Mouse (Mus musculus): Measurements from ENCODE around the gene Dusp1. TPM values are rescaled to one million over a fixed set of nuclear protein-coding genes. Genes with fewer than 3 reads are reported as not detected.

The Dusp1 gene
- polyA plus RNA-seq, 1 experiment from 2014 or later = 34.6 TPM

- Histone ChIP-seq H3K9me3 (no peaks in the 10 kb centered on the region), H3K9ac (no peak overlapping the region), H3K4me2 (no peak overlapping the region), H3K4me3 (no peak overlapping the region), H3K36me3 (no peaks in the 10 kb centered on the region), H3K27me3 (no peaks in the 10 kb centered on the region), H3K4me1 (replicated peaks) (no peaks in the 10 kb centered on the region), H3K27ac (replicated peaks) (no peak overlapping the region)
- ATAC-seq (ENCODE audit: low FRiP score, low read depth) = no peak
- WGBS = 89% methylated on average over 8 of the region's 8 CpGs
Measured at GRCm38 (mm10) chr17:26488711-26489403, 73.1 kb downstream of the Dusp1 start.

GRCm38 (mm10) chr17:26487917-26488316, 74.0 kb downstream of the Dusp1 start:
- Histone ChIP-seq H3K4me1 (replicated peaks) (no peaks in the 10 kb centered on the region), H3K36me3 (no peaks in the 10 kb centered on the region), H3K27me3 (no peaks in the 10 kb centered on the region), H3K9ac (no peak overlapping the region), H3K9me3 (no peaks in the 10 kb centered on the region), H3K4me2 (no peak overlapping the region), H3K27ac (replicated peaks) (no peak overlapping the region), H3K4me3 (no peak overlapping the region)
- WGBS = 93% methylated on average over 4 of the region's 4 CpGs
- no peak for ATAC-seq (ENCODE audit: low FRiP score, low read depth)

DNA sequence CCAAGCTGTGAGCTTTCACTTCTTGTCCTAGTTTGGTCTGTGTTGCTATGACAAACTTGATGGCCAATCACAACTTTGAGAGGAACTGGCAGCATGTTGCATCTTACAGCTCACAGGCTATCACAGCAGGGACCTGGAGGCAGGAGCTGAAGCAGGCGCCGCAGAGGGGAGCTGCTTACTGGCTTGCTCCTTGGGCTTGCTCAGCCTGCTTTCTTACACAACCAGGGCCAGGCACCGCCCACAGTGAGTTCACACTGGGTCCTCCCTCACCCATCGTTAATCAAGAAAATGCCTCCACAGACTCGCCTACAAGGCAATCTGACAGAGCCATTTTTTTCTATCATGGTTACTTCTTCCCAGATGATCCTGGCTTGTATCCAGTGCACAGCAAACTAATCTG, 74.7 kb downstream of the Dusp1 start:
- no peaks in the 10 kb centered on the region for H3K9me3 ChIP-seq
- H3K4me3 ChIP-seq = no peak overlapping the region
- H3K36me3 ChIP-seq = no peaks in the 10 kb centered on the region
- 59% methylated on average over 5 of the region's 5 CpGs for WGBS
- no peak for ATAC-seq (ENCODE audit: low FRiP score, low read depth)
- H3K9ac ChIP-seq = no peak overlapping the region
- no peak overlapping the region for H3K27ac ChIP-seq (replicated peaks)
- H3K27me3 ChIP-seq = no peaks in the 10 kb centered on the region
- no peak overlapping the region for H3K4me2 ChIP-seq
- H3K4me1 ChIP-seq (replicated peaks) = no peaks in the 10 kb centered on the region

GRCm38 (mm10) chr17:26484626-26485421, 77.1 kb downstream of the Dusp1 start:
- Histone ChIP-seq H3K36me3 (no peaks in the 10 kb centered on the region), H3K4me2 (no peak overlapping the region), H3K4me3 (no peak overlapping the region), H3K9me3 (no peaks in the 10 kb centered on the region), H3K27ac (replicated peaks) (no peak overlapping the region), H3K9ac (no peak overlapping the region), H3K27me3 (no peaks in the 10 kb centered on the region), H3K4me1 (replicated peaks) (no peaks in the 10 kb centered on the region)
- 87% methylated on average over 14 of the region's 14 CpGs for WGBS
- ATAC-seq (ENCODE audit: low FRiP score, low read depth) = no peak

- Histone ChIP-seq H3K4me3 (no peak overlapping the region), H3K4me2 (no peak overlapping the region), H3K9me3 (no peaks in the 10 kb centered on the region), H3K27me3 (no peaks in the 10 kb centered on the region), H3K36me3 (no peaks in the 10 kb centered on the region), H3K27ac (replicated peaks) (no peak overlapping the region), H3K9ac (no peak overlapping the region), H3K4me1 (replicated peaks) (no peaks in the 10 kb centered on the region)
- WGBS = 80% methylated on average over 4 of the region's 4 CpGs
- ATAC-seq (ENCODE audit: low FRiP score, low read depth) = no peak
Measured at GRCm38 (mm10) chr17:26480956-26481355, 81.0 kb downstream of the Dusp1 start.

GRCm38 (mm10) chr17:26479619-26480018, 82.3 kb downstream of the Dusp1 start:
- Histone ChIP-seq H3K9me3 (no peaks in the 10 kb centered on the region), H3K27ac (replicated peaks) (no peak overlapping the region), H3K4me1 (replicated peaks) (no peaks in the 10 kb centered on the region), H3K27me3 (no peaks in the 10 kb centered on the region), H3K4me3 (no peak overlapping the region), H3K9ac (no peak overlapping the region), H3K36me3 (no peaks in the 10 kb centered on the region), H3K4me2 (no peak overlapping the region)
- 65% methylated on average over 6 of the region's 6 CpGs for WGBS
- no peak for ATAC-seq (ENCODE audit: low FRiP score, low read depth)

DNA sequence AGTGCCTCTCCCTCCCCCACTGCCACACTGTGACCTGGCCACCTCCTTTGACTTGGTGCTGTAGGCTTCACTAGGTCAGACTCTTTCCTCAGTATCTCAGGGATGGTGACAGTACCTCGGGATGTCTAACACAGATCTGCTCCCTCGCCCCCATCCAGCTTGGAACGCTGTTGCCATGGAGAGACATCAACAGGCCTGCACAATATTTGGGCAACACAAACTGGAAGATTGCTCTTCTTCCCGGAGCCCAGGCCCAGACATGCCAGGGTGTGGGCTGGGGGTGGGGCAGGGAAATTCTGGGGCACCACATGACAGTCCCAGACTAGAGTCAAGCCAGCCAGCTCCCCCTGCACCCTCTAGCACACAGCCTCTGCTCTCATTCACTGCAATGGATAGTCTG, 83.3 kb downstream of the Dusp1 start:
- Histone ChIP-seq H3K27me3 (no peaks in the 10 kb centered on the region), H3K4me2 (no peak overlapping the region), H3K9ac (no peak overlapping the region), H3K36me3 (no peaks in the 10 kb centered on the region), H3K9me3 (no peaks in the 10 kb centered on the region), H3K27ac (replicated peaks) (no peak overlapping the region), H3K4me1 (replicated peaks) (no peaks in the 10 kb centered on the region), H3K4me3 (no peak overlapping the region)
- ATAC-seq (ENCODE audit: low FRiP score, low read depth) = no peak
- WGBS = 74% methylated on average over 4 of the region's 4 CpGs

GRCm38 (mm10) chr17:26476871-26477270, 85.1 kb downstream of the Dusp1 start:
- H3K9ac ChIP-seq = no peak overlapping the region
- no peaks in the 10 kb centered on the region for H3K9me3 ChIP-seq
- ATAC-seq (ENCODE audit: low FRiP score, low read depth) = no peak
- H3K4me1 ChIP-seq (replicated peaks) = no peaks in the 10 kb centered on the region
- H3K4me2 ChIP-seq = no peak overlapping the region
- H3K36me3 ChIP-seq = no peaks in the 10 kb centered on the region
- H3K4me3 ChIP-seq = no peak overlapping the region
- 76% methylated on average over 6 of the region's 6 CpGs for WGBS
- no peak overlapping the region for H3K27ac ChIP-seq (replicated peaks)
- no peaks in the 10 kb centered on the region for H3K27me3 ChIP-seq

DNA sequence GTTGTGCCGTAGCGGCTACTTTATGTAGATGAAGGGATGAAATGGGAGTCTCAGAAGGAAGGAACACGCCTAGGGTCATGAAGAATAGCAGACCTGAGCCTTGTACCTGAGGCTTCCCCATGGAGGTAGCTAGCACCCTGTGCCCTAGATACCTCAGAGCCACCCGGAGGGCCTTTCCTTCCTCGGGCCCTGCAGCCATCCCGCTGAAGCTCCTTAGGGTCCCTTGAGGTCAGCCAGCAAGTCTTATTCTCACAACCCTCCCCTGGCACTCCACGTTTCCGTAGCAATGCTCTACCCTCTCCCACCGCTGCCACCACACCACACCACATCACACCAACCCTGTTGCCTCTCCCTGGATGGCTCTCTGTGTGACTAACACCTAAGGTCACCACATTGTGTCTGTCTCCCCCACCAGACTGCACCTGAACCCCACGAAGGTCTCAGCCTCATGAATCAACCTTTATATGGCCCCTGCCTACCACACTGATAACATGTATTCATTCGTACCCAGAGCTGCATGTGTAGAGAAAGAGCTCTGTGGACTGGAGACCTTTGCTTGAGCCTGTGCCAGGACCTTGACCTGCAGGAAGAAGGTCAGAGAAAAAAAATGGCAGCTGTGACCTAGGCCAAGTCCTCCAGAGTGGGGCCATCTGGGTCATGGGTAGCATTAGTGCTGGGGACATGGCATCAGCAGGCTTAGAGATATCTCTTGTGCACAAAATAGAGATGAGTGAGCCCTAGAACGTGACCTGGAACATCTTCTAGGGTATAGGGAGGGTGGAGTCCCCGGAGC, 93.6 kb downstream of the Dusp1 start:
- no peaks in the 10 kb centered on the region for H3K27me3 ChIP-seq
- H3K36me3 ChIP-seq = no peaks in the 10 kb centered on the region
- ATAC-seq (ENCODE audit: low FRiP score, low read depth) = no peak
- H3K9ac ChIP-seq = no peak overlapping the region
- H3K27ac ChIP-seq (replicated peaks) = no peak overlapping the region
- 85% methylated on average over 13 of the region's 13 CpGs for WGBS
- H3K9me3 ChIP-seq = no peaks in the 10 kb centered on the region
- H3K4me2 ChIP-seq = no peak overlapping the region
- no peak overlapping the region for H3K4me3 ChIP-seq
- peaks cover 4% of the 10 kb centered on the region; the same call in 1 of the 2 replicates for H3K4me1 ChIP-seq (replicated peaks)

GRCm38 (mm10) chr17:26467619-26468018, 94.3 kb downstream of the Dusp1 start:
- peaks cover 8% of the 10 kb centered on the region for H3K4me1 ChIP-seq (replicated peaks)
- no peak for ATAC-seq (ENCODE audit: low FRiP score, low read depth)
- no peak overlapping the region for H3K4me3 ChIP-seq
- H3K27me3 ChIP-seq = no peaks in the 10 kb centered on the region
- H3K9ac ChIP-seq = no peak overlapping the region
- no peaks in the 10 kb centered on the region for H3K36me3 ChIP-seq
- WGBS = 83% methylated on average over 4 of the region's 4 CpGs
- H3K4me2 ChIP-seq = no peak overlapping the region
- no peak overlapping the region for H3K27ac ChIP-seq (replicated peaks)
- H3K9me3 ChIP-seq = no peaks in the 10 kb centered on the region

DNA sequence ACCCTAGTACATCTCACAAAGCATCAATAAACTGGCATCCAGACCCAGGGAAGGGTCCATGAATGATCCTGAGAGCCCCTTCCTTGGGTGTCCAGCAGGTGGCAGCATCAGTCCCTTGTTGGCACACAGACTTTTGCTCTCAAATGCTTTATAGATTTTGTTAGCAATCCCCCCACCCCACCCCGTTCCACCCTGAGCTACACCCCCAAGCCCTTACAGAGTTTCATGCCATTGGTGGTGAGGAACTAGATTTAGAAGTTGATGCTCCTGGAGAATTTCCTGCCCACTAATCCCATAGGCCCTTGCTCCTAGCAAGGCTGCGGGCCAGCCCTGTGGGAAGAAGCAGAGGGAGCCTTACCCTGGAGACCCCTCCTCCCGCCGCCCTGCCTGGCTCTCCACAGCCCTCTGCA, 95.2 kb downstream of the Dusp1 start:
- Histone ChIP-seq H3K4me3 (no peak overlapping the region), H3K27me3 (no peaks in the 10 kb centered on the region), H3K9ac (peak overlapping the region; percentile 30; the same call in 1 of the 2 replicates), H3K4me1 (replicated peaks) (peaks cover 8% of the 10 kb centered on the region), H3K9me3 (no peaks in the 10 kb centered on the region), H3K36me3 (no peaks in the 10 kb centered on the region), H3K4me2 (peak overlapping the region; percentile 42), H3K27ac (replicated peaks) (0 out of 2 replicates have a peak overlapping the region, but pooled peaks have one; percentile 36)
- 1% methylated on average over 4 of the region's 4 CpGs for WGBS
- ATAC-seq (ENCODE audit: low FRiP score, low read depth) = peak; percentile 70

- Histone ChIP-seq H3K27me3 (no peaks in the 10 kb centered on the region), H3K4me2 (no peak overlapping the region), H3K9ac (no peak overlapping the region), H3K4me1 (replicated peaks) (peaks cover 8% of the 10 kb centered on the region), H3K27ac (replicated peaks) (no peak overlapping the region), H3K9me3 (no peaks in the 10 kb centered on the region), H3K36me3 (no peaks in the 10 kb centered on the region), H3K4me3 (no peak overlapping the region)
- 75% methylated on average over 7 of the region's 7 CpGs for WGBS
- ATAC-seq (ENCODE audit: low FRiP score, low read depth) = no peak
Measured at GRCm38 (mm10) chr17:26464972-26465371, 97.0 kb downstream of the Dusp1 start.

All from hindbrain, embryonic 15.5 days (tissue).